Mouse (Mus musculus) stomach, embryonic 14.5 days (tissue): ENCODE data around the gene Slc25a27. TPM values are rescaled to one million over a fixed set of nuclear protein-coding genes. Genes with fewer than 3 reads are reported as not detected.

Experiments used
- ATAC-seq: fragments of 200-750 bp; cut with Nextera tagmentation; 2 replicates; pipeline ENCODE4 v1.8.0; 2017; ENCODE audit warnings: low read depth, moderate TSS enrichment; ENCODE audit not compliant: insufficient number of reproducible peaks, insufficient read depth, low FRiP score
- H3K27ac ChIP-seq: fragments of 300-500 bp; sonication (generic); 2 replicates; pipeline ENCODE4 v1.5.1; 2014; ENCODE audit warnings: mild to moderate bottlenecking, low read length, moderate library complexity, mixed read lengths
- H3K27me3 ChIP-seq: fragments of 300-500 bp; sonication (generic); 2 replicates; pipeline ENCODE4 v1.6.1; 2014; ENCODE audit warnings: low read length, control low read depth, mixed read lengths; ENCODE audit not compliant: control insufficient read depth, insufficient read depth
- H3K36me3 ChIP-seq: fragments of 300-500 bp; sonication (generic); 2 replicates; pipeline ENCODE4 v1.6.1; 2014; ENCODE audit warnings: mild to moderate bottlenecking, control low read depth, low read length, moderate library complexity, mixed read lengths; ENCODE audit not compliant: control insufficient read depth, insufficient read depth
- H3K4me1 ChIP-seq: fragments of 300-500 bp; sonication (generic); 2 replicates; pipeline ENCODE4 v1.6.1; 2014; ENCODE audit warnings: low read length, control low read depth, mixed read lengths; ENCODE audit not compliant: control insufficient read depth, insufficient read depth
- H3K4me2 ChIP-seq: fragments of 300-500 bp; sonication (generic); replicated peaks from 2 replicates; pipeline ENCODE4 v1.6.1; 2014; ENCODE audit warnings: low read depth, low read length, control low read depth
- H3K4me3 ChIP-seq: fragments of 300-500 bp; sonication (generic); 2 replicates; pipeline ENCODE4 v1.5.1; 2014; ENCODE audit warnings: low read depth, low read length, control low read depth
- H3K9ac ChIP-seq: fragments of 300-500 bp; sonication (generic); replicated peaks from 2 replicates; pipeline ENCODE4 v1.6.1; 2014; ENCODE audit warnings: low read depth, mild to moderate bottlenecking, control low read depth, low read length, moderate library complexity, mixed read lengths
- H3K9me3 ChIP-seq: fragments of 300-500 bp; sonication (generic); 2 replicates; pipeline ENCODE4 v1.6.1; 2016; ENCODE audit warnings: low read depth, low read length, control low read depth; ENCODE audit not compliant: control insufficient read depth
- WGBS: fragments of 180-500 bp; shearing (Covaris S2); extraction: QIAGEN DNeasy Blood & Tissue Kit; methylation state at CpG from one replicate; pipeline ENCODE4 v1.1.7; 2014; 5-methylcytosine and 5-hydroxymethylcytosine counted together
- polyA plus RNA-seq: library from polyadenylated mRNA; unstranded; fragments of >200 nt; fragmentation: Nextera tagmentation; extraction: Ambion mirVana; gene quantifications from 2 replicates; pipeline ENCODE4 v1.2.1, GENCODE M21; 2014

The Slc25a27 gene
- polyA plus RNA-seq, 1 experiment from 2014 or later: 17.9 TPM

- WGBS: 55% methylated on average over 3 of the region's 3 CpGs
- no peak overlapping the region for H3K4me3 ChIP-seq
Measured at GRCm38 (mm10) chr17:43612221-43612620, 54.8 kb downstream of the Slc25a27 start.

DNA sequence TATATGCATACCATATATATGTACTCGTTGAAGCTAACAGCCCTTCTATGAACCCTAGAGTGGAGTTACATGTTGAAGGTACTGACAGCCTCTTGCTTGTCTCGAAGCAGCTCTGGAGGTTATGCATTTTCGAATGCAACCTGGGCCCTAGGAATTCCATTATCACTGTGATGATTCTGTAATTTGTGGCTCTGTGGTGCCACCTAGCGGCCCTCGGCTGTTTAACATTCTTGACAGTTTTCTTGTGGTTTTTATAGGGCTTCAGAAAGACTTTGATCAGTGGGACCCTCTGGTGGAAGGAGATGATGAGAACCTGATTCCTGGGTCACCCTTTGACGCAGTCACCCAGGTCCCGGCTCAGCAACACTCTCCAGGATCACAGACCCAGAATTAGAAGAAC, 55.4 kb downstream of the Slc25a27 start:
- Histone ChIP-seq H3K9ac (no peak overlapping the region), H3K9me3 (no peaks in the 10 kb centered on the region), H3K36me3 (no peaks in the 10 kb centered on the region), H3K4me2 (no peak overlapping the region), H3K4me1 (no peaks in the 10 kb centered on the region), H3K27ac (no peak overlapping the region), H3K4me3 (no peak overlapping the region), H3K27me3 (no peaks in the 10 kb centered on the region)
- 22% methylated on average over 7 of the region's 7 CpGs for WGBS
- ATAC-seq: no peak

More at GRCm38 (mm10) chr17:43612221-43612620, 54.8 kb downstream of the Slc25a27 start:
- no peaks in the 10 kb centered on the region for H3K36me3 ChIP-seq
- H3K4me2 ChIP-seq: no peak overlapping the region
- no peaks in the 10 kb centered on the region for H3K27me3 ChIP-seq
- H3K27ac ChIP-seq: no peak overlapping the region
- H3K4me1 ChIP-seq: no peaks in the 10 kb centered on the region
- no peak for ATAC-seq
- no peaks in the 10 kb centered on the region for H3K9me3 ChIP-seq
- H3K9ac ChIP-seq: no peak overlapping the region

- Histone ChIP-seq H3K4me2 (no peak overlapping the region), H3K9me3 (no peaks in the 10 kb centered on the region), H3K27me3 (no peaks in the 10 kb centered on the region), H3K4me1 (no peaks in the 10 kb centered on the region), H3K9ac (no peak overlapping the region), H3K36me3 (no peaks in the 10 kb centered on the region), H3K27ac (no peak overlapping the region), H3K4me3 (no peak overlapping the region)
- no peak for ATAC-seq
- 7% methylated on average over 3 of the region's 3 CpGs for WGBS
Measured at GRCm38 (mm10) chr17:43606704-43607103, 60.3 kb downstream of the Slc25a27 start.

DNA sequence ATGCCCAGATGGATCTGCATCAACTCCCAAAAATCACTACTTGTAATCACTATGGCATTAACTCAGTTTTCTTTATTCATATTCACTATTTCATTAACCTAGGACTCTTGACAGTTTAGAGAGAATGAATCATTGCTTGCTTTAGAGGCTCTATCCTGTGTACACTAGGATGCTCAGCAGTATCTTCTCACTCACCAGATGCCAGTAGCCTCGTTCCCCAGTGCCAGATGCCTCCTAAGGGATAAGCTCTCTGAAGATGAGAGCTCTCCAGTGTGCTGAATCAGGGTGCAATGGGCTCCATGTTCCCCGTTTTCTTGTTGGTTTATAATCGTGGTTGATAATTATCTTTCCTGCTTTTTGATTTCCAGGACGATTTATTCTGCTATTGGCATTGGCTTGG, 68.3 kb downstream of the Slc25a27 start:
- no peak overlapping the region for H3K4me3 ChIP-seq
- H3K4me1 ChIP-seq: no peaks in the 10 kb centered on the region
- WGBS: 52% methylated on average over 4 of the region's 4 CpGs
- no peak overlapping the region for H3K9ac ChIP-seq
- no peak overlapping the region for H3K27ac ChIP-seq
- H3K36me3 ChIP-seq: no peaks in the 10 kb centered on the region
- no peak for ATAC-seq
- no peaks in the 10 kb centered on the region for H3K9me3 ChIP-seq
- no peak overlapping the region for H3K4me2 ChIP-seq
- H3K27me3 ChIP-seq: no peaks in the 10 kb centered on the region

DNA sequence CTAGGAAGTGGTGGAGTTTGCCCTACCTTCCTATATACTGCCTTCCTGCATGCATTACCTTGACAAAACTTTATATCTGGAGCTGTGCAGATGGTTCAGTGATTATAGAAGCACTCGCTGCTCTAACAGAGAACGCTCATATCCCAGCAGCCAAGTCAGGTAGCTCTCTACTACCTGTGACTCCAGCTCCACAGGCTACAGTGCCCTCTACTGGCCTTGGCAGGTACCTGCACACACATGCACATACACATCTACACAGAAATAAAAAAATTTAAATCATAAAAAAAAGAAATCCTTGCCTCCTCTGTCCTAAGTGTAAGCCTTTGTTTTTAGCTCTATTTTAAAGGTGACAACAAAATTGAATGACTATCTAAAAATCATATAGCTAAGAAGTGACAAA, 69.3 kb downstream of the Slc25a27 start:
- no peak overlapping the region for H3K4me3 ChIP-seq
- H3K9me3 ChIP-seq: no peaks in the 10 kb centered on the region
- no peak overlapping the region for H3K4me2 ChIP-seq
- WGBS: 98% methylated on average over 2 of the region's 2 CpGs
- no peak for ATAC-seq
- H3K4me1 ChIP-seq: no peaks in the 10 kb centered on the region
- no peaks in the 10 kb centered on the region for H3K36me3 ChIP-seq
- no peaks in the 10 kb centered on the region for H3K27me3 ChIP-seq
- no peak overlapping the region for H3K27ac ChIP-seq
- H3K9ac ChIP-seq: no peak overlapping the region

DNA sequence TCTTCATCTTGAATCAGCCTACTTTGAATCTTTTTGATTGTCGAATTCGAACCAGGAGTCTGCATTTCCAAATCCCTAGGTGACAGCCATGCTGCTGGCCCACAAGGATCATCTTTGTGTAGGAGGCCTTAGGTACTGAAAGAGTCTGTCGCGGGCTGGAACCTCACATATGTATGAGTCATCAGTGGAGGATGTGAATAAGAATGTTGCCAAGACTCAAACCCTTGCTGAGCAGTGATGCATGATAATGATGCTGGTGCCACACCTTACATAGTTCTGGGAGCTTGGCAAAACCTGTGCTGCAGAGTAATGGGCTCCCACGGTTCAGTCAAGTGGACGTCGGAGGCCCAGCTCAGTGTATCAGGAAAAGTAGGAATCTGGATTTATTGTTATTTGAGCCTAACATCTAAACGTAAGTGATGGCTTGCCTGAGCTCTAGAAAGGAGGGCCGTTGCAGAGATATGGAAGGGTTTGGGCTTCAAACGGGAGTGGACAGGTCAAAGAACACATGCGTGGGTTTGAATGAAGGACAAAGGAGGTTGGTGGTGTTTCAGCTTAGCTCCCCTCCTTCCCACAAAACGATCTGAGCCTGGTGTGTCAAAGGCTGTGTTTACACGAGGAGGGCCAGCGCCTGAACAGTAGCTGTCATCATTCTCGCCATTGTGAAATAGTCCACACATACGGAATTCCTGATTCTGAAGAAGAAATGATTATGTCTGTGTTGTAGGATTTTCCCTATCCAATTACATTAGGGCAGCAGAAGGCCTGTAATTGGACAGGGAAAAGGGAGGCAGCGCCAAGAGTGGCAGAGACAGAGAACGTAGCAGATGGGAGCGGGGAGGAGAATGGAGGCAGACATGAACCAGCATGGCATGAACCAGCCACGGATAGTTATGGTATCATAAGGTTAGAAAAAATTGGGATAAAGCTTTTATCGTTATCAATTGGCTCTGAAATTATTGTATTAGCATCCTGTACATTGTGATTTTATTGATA, 74.4 kb downstream of the Slc25a27 start:
- Histone ChIP-seq H3K36me3 (no peaks in the 10 kb centered on the region), H3K27me3 (no peaks in the 10 kb centered on the region), H3K4me2 (no peak overlapping the region), H3K9me3 (no peaks in the 10 kb centered on the region), H3K9ac (no peak overlapping the region), H3K4me3 (no peak overlapping the region), H3K4me1 (no peaks in the 10 kb centered on the region), H3K27ac (no peak overlapping the region)
- ATAC-seq: no peak
- WGBS: 75% methylated on average over 21 of the region's 21 CpGs

Other genes with a start within 250 kb of the Slc25a27 start
- gene Mep1a, start 164.4 kb downstream of the Slc25a27 start, polyA plus RNA-seq: 0.20 TPM in 1 of 2 replicates, not detected in the other
- gene Ankrd66, start 123.6 kb downstream of the Slc25a27 start, polyA plus RNA-seq: 0.19 TPM in 1 of 2 replicates, not detected in the other
- 8.4 and 10.9 TPM in 2 replicates for gene Pla2g7, start 99.1 kb downstream of the Slc25a27 start, polyA plus RNA-seq
- gene Tdrd6, start 36.9 kb downstream of the Slc25a27 start, polyA plus RNA-seq: not detected in 2 replicates
- gene Cyp39a1, start 211 bp upstream of the Slc25a27 start, polyA plus RNA-seq: 17.7 and 23.0 TPM in 2 replicates
- gene Rcan2, start 134.1 kb upstream of the Slc25a27 start, polyA plus RNA-seq: 10.1 and 11.0 TPM in 2 replicates